Mouse (Mus musculus) layer of hippocampus, adult 2 months (tissue): ENCODE measurements at regions not wholly inside any gene's neighbourhood (a gene's known extent, or its start where the extent isn't known, plus 50 kb on each side); places are given as distances from the start of the nearest gene placed in this dataset.

Experiments used
- DNase-seq, 2 experiments: peaks; one replicate each; pipeline ENCODE4 v3.0.0; 2022; ENCODE audit warnings: low spot score in 2 of 2
- H3K27ac ChIP-seq: fragments of 200-600 bp; 2 replicates; pipeline ENCODE4 v1.8.1; 2022
- H3K4me3 ChIP-seq: fragments of 200-600 bp; 2 replicates; pipeline ENCODE4 v1.8.1; 2022; ENCODE audit warnings: mild to moderate bottlenecking
- CTCF ChIP-seq: fragments of 200-600 bp; conservative IDR thresholded peaks from 2 replicates; pipeline ENCODE4 v1.8.1; 2022; ENCODE audit warnings: antibody characterized with exemption, mild to moderate bottlenecking, moderate library complexity

GRCm38 (mm10) chr16:29959939-29960637 is 104.1 kb upstream of the Hes1 start:
- DNase-seq = no peak
- no peak for TF ChIP-seq CTCF
- Histone ChIP-seq H3K27ac (no peak overlapping the region), H3K4me3 (no peak overlapping the region)

- no peak for DNase-seq
- no peak overlapping the region for H3K27ac ChIP-seq
- no peak for TF ChIP-seq CTCF
- no peak overlapping the region for H3K4me3 ChIP-seq
Observed at GRCm38 (mm10) chr16:29963284-29963683, 100.9 kb upstream of the Hes1 start.

- DNase-seq = no peak
- TF ChIP-seq CTCF = no peak
- H3K4me3 ChIP-seq = no peak overlapping the region
- H3K27ac ChIP-seq = no peak overlapping the region
Observed at GRCm38 (mm10) chr16:29964563-29964962, 99.6 kb upstream of the Hes1 start.

GRCm38 (mm10) chr16:29968743-29969142 is 95.4 kb upstream of the Hes1 start:
- no peak for DNase-seq
- no peak overlapping the region for H3K27ac ChIP-seq
- no peak overlapping the region for H3K4me3 ChIP-seq
- no peak for TF ChIP-seq CTCF

- no peak for TF ChIP-seq CTCF
- H3K27ac ChIP-seq = no peak overlapping the region
- no peak overlapping the region for H3K4me3 ChIP-seq
- no peak for DNase-seq
Observed at GRCm38 (mm10) chr16:29972741-29973141, 91.4 kb upstream of the Hes1 start.

- no peak for TF ChIP-seq CTCF
- H3K4me3 ChIP-seq = no peak overlapping the region
- H3K27ac ChIP-seq = no peak overlapping the region
- DNase-seq = no peak
Observed at GRCm38 (mm10) chr16:29973250-29973649, 90.9 kb upstream of the Hes1 start.

GRCm38 (mm10) chr16:29975800-29976199 is 88.4 kb upstream of the Hes1 start:
- no peak for DNase-seq
- Histone ChIP-seq H3K4me3 (no peak overlapping the region), H3K27ac (no peak overlapping the region)
- no peak for TF ChIP-seq CTCF

- DNase-seq = no peak
- no peak overlapping the region for H3K4me3 ChIP-seq
- TF ChIP-seq CTCF = no peak
- no peak overlapping the region for H3K27ac ChIP-seq
Observed at GRCm38 (mm10) chr16:29977011-29977410, 87.2 kb upstream of the Hes1 start.

- TF ChIP-seq CTCF = no peak
- DNase-seq = no peak
- H3K4me3 ChIP-seq = no peak overlapping the region
- H3K27ac ChIP-seq = no peak overlapping the region
Observed at GRCm38 (mm10) chr16:29977711-29978110, 86.5 kb upstream of the Hes1 start.

- Histone ChIP-seq H3K4me3 (no peak overlapping the region), H3K27ac (no peak overlapping the region)
- TF ChIP-seq CTCF = no peak
- no peak for DNase-seq
Observed at GRCm38 (mm10) chr16:29979066-29979465, 85.1 kb upstream of the Hes1 start.

GRCm38 (mm10) chr16:29981543-29981942 is 82.6 kb upstream of the Hes1 start:
- TF ChIP-seq CTCF = no peak
- Histone ChIP-seq H3K27ac (no peak overlapping the region), H3K4me3 (no peak overlapping the region)
- no peak for DNase-seq

- no peak for DNase-seq
- Histone ChIP-seq H3K27ac (no peak overlapping the region), H3K4me3 (no peak overlapping the region)
- TF ChIP-seq CTCF = no peak
Observed at GRCm38 (mm10) chr16:29982224-29982785, 81.9 kb upstream of the Hes1 start.

GRCm38 (mm10) chr16:29983161-29983560 is 81.0 kb upstream of the Hes1 start:
- no peak for TF ChIP-seq CTCF
- no peak overlapping the region for H3K27ac ChIP-seq
- DNase-seq = no peak
- H3K4me3 ChIP-seq = no peak overlapping the region
